Mouse (Mus musculus) neutrophil, adult 5-6 weeks (primary cell): ENCODE results near the gene Umad1. TPM values are rescaled to one million over a fixed set of nuclear protein-coding genes. Genes with fewer than 3 reads are reported as not detected.

Experiments
- ATAC-seq: fragments of 151-379, 151-347 bp; 2 replicates; pipeline ENCODE4 v1.8.0; 2017; ENCODE audit warnings: mild to moderate bottlenecking, moderate TSS enrichment; ENCODE audit not compliant: insufficient number of reproducible peaks, poor library complexity, low FRiP score, severe bottlenecking; ENCODE audit errors: extremely low read depth
- total RNA-seq: library from RNA; stranded (forward); fragments of 200-1000 nt; gene quantifications from 2 replicates; pipeline ENCODE4 v1.2.3, GENCODE M21; 2017

Gene Umad1
- total RNA-seq, 1 experiment from 2014 or later = 11.1 TPM

GRCm38 (mm10) chr6:8489938-8490585 is 231.0 kb downstream of the Umad1 start:
- ATAC-seq = no peak

- ATAC-seq = no peak
Measured at GRCm38 (mm10) chr6:8492248-8492647, 233.2 kb downstream of the Umad1 start.

- peak; percentile 54; the same call in 1 of the 2 replicates for ATAC-seq
Measured at GRCm38 (mm10) chr6:8495109-8495826, 236.2 kb downstream of the Umad1 start.

GRCm38 (mm10) chr6:8495827-8496222 is 236.7 kb downstream of the Umad1 start:
- ATAC-seq = no peak

DNA sequence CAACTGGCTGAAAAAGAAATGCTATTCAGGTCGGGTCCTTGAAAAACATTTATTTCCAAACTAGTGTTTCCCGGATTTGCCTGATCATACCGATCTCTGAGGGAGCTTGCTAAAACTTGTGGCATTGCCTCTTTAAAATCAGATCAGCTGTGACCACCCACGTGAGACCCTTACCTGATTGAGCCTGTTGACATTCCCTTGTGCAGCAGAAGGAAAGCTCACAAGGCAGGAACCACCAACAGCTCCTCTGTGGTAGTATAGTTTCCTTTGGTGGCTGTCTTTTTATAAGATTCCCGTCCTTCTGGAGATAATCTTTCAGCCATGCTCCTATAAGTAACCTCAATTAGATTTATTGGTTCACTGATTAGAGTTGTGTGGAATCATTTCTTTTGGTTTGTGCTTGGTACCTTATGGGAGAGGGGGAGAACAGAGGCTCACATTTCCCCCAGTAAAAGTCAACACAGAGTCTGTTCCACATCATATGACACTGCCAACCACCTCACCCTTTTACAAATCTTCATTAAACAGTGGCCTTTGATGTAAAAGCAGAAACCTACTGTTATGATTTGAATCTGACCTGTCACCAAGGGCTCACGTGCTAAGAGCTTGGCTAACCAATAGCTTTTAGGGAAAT is 238.3 kb downstream of the Umad1 start:
- ATAC-seq = no peak

GRCm38 (mm10) chr6:8497868-8498257 is 238.8 kb downstream of the Umad1 start:
- ATAC-seq = no peak

DNA sequence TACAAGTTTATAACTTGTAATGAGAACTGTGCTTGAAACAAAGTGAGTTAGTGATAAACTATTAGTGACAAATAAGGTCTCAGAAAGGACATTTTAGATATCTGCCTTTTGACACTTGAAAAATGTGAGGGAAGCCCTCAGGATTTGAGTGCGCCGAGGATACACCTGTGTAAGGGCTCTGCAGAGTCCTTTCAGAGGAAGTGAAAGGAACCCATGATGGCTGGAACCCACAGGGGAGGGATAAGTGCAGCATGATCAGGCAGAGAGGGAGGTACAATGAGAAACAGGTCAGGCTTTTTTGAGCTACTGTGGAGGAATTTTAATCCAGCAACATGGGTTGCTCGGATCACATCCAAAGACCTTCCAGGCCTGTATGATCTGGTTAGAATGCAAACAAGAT is 239.9 kb downstream of the Umad1 start:
- ATAC-seq = peak; percentile 73

DNA sequence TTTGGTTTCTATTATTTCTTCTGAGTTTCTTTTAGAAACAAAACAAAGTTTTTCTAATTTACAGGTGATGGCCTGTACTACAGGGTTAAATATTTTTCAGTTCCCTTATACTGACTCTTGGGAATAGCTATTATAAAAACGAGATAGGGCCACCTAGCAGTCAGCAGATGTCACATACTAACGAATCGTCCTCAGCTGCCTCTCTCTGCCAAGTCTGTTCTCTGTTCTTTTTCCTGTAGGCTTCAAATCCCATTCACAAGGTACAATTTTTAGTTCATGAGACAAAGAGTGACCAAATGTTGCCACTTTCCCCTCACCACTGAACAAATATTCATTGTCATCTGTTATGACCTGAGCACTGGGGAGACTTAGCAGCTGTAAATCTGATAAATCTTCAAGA is 244.9 kb downstream of the Umad1 start:
- ATAC-seq = no peak

DNA sequence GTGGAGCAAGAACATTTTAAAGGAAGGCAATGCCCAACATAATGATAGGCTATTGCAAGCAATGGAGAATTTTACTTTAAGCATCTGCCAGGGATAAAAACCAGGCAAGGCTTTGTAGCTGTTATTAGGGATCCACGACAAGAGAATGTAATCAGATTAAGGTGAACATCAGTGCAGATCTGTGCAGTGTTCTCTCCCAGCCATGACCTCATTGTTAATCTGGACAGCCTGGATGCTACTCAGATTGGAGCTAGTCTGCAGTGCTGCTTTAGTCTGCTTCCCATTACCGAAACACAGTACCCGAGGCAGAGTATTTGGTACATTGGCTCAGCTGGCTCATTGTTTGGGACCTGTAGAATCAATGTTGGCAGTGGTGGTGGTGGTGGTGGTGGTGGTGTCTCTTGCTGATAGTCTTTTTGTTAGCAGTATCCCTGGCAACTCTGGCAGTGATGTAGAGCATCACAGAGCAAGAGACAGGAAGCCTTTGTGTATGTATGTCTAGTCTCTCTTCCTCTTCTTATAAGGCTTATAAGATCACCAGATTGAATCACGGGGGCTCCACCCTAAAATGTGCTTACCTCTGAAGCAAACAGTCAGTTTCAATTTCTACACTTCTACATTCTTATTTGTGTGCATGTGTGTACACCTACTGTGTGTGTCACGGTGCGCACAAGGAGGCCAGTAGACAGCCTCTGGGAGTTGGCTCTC is 245.6 kb downstream of the Umad1 start:
- ATAC-seq = peak; percentile 69

- ATAC-seq = no peak
Measured at GRCm38 (mm10) chr6:8506631-8507030, 247.5 kb downstream of the Umad1 start.

Other genes starting within 250 kb of the Umad1 start
- not detected in 2 replicates for gene Col28a1, start 66.7 kb upstream of the Umad1 start, total RNA-seq
- 21.4 and 21.6 TPM in 2 replicates for gene Mios, start 50.1 kb upstream of the Umad1 start, total RNA-seq
- gene Rpa3, start 115 bp upstream of the Umad1 start, total RNA-seq = 20.0 and 20.4 TPM in 2 replicates
- gene Gm45062, start 162 bp downstream of the Umad1 start, total RNA-seq = 40.6 and 42.8 TPM in 2 replicates